23 mouse cellular contexts compared by ENCODE assay signal in genomic region chr14:12780016-12780415, GRCm38 (mm10). TPM values are rescaled to one million over a fixed set of nuclear protein-coding genes. Genes with fewer than 3 reads are reported as not detected.
"Had no signal": no experiment of that assay in that cellular context is flagged by ENCODE, and none has a peak within 500 bp of the region (broad histone marks: within the 10 kb centered on the region; RNA-seq: fewer than 3 reads in every experiment).

No protein-coding gene starts in this region.

- DNase-seq: gastrocnemius, postnatal 14 days; gastrocnemius, postnatal 36 days; heart, adult 11 months; heart, adult 2 months; heart, postnatal 14 days; heart, postnatal 36 days; kidney, adult 11 months; kidney, adult 2 months; kidney, adult 9 months; kidney, postnatal 10 days; kidney, postnatal 25 days; kidney, postnatal 4 days; liver; liver, embryonic 13.5 days had no signal

- H3K27ac ChIP-seq: heart, adult 2 months; heart, embryonic 13.5 days; heart, embryonic 15.5 days; hindbrain, embryonic 13.5 days; hindbrain, embryonic 15.5 days; hindbrain, postnatal 0 days; layer of hippocampus, adult 2 months; limb, embryonic 10.5 days; limb, embryonic 12.5 days; liver, embryonic 13.5 days had no signal

- H3K4me3 ChIP-seq: heart, adult 2 months; heart, embryonic 13.5 days; heart, embryonic 15.5 days; hindbrain, embryonic 13.5 days; hindbrain, embryonic 15.5 days; layer of hippocampus, adult 2 months; limb, embryonic 10.5 days; limb, embryonic 12.5 days; liver, embryonic 13.5 days had no signal

RNA-seq across cellular contexts. Expression of gene Cadps, which starts 42.9 kb away (rescaled TPM):
- total RNA-seq: gastrocnemius, postnatal 36 days; hematopoietic stem cell, adult 5-6 weeks had no signal
